Mouse (Mus musculus) olfactory bulb, adult 2 months (tissue): ENCODE data around the gene Myo3b.

Experiments used
- CTCF ChIP-seq: fragments of 200-500 bp; IDR thresholded peaks from 2 replicates; pipeline ENCODE4 v1.5.1; 2012; ENCODE audit warnings: low read depth, mild to moderate bottlenecking, low read length, moderate library complexity; ENCODE audit not compliant: insufficient read depth
- POLR2A ChIP-seq: fragments of 200-500 bp; IDR thresholded peaks from 2 replicates; pipeline ENCODE4 v1.6.1; 2012; ENCODE audit warnings: mild to moderate bottlenecking, low read depth, low read length, moderate library complexity; ENCODE audit not compliant: insufficient read depth

GRCm38 (mm10) chr2:70333553-70333952 lies 294.6 kb downstream of the Myo3b start:
- no peak for TF ChIP-seq CTCF
- TF ChIP-seq POLR2A = no peak
